Mouse (Mus musculus) CH12.LX (cell line): Measurements from ENCODE around the gene Rasgef1a. TPM values are rescaled to one million over a fixed set of nuclear protein-coding genes. Genes with fewer than 3 reads are reported as not detected.

Source experiments
- DNase-seq: peaks from one replicate; pipeline ENCODE4 v3.0.0-alpha.2; 2013; ENCODE audit errors: extremely low read depth
- H3K27ac ChIP-seq: 2 replicates; pipeline ENCODE4 v1.5.1; 2012; ENCODE audit warnings: low read depth, mild to moderate bottlenecking, control low read depth, moderate library complexity; ENCODE audit not compliant: insufficient read depth
- H3K27me3 ChIP-seq: replicated peaks from 2 replicates; pipeline ENCODE3; 2012; ENCODE audit warnings: inconsistent platforms
- H3K36me3 ChIP-seq, 2 experiments: replicated peaks in 1 of 2; 2 replicates each; pipeline versions ENCODE3 to v1.6.1; 2012; ENCODE audit warnings: inconsistent platforms in 1 of 2, low read length in 1 of 2, mild to moderate bottlenecking in 1 of 2, mixed read lengths in 1 of 2, moderate library complexity in 1 of 2; ENCODE audit not compliant: control insufficient read depth in 1 of 2, insufficient read depth in 1 of 2
- H3K4me1 ChIP-seq, 2 experiments: 2 replicates each; pipeline ENCODE4 v1.6.1; 2012; ENCODE audit warnings: inconsistent platforms in 1 of 2, moderate library complexity in 1 of 2; ENCODE audit not compliant: insufficient read depth in 2 of 2, control insufficient read depth in 1 of 2
- H3K4me2 ChIP-seq: 2 replicates; pipeline ENCODE4 v1.6.1; 2012; ENCODE audit warnings: low read depth, mild to moderate bottlenecking, control low read depth; ENCODE audit not compliant: poor library complexity, insufficient read depth, severe bottlenecking
- H3K4me3 ChIP-seq, 3 experiments: fragments of 150-350 bp in 1 of 3; sonication (generic) in 1 of 3; replicated peaks in 1 of 3; 2 replicates each; pipeline versions ENCODE3 to v1.5.1; 2011 to 2012; ENCODE audit warnings: low read depth in 2 of 3, low read length in 2 of 3, mild to moderate bottlenecking in 2 of 3, moderate library complexity in 2 of 3, control low read depth in 1 of 3, improper control_type of control experiment in 1 of 3, inconsistent platforms in 1 of 3, mixed read lengths in 1 of 3; ENCODE audit not compliant: poor library complexity in 1 of 3
- H3K79me2 ChIP-seq: replicated peaks from 2 replicates; pipeline ENCODE4 v1.6.1; 2012; ENCODE audit warnings: mild to moderate bottlenecking, moderate library complexity; ENCODE audit not compliant: control insufficient read depth, poor library complexity, insufficient read depth, severe bottlenecking; ENCODE audit errors: extremely low read depth
- H3K9ac ChIP-seq: 2 replicates; pipeline ENCODE4 v1.6.1; 2012; ENCODE audit warnings: low read depth, mild to moderate bottlenecking, control low read depth, moderate library complexity; ENCODE audit not compliant: insufficient read depth
- H3K9me3 ChIP-seq: replicated peaks from 2 replicates; pipeline ENCODE3; 2012; ENCODE audit warnings: low read length, inconsistent platforms, mixed read lengths
- CHD1 ChIP-seq: IDR thresholded peaks from 2 replicates; pipeline ENCODE4 v1.6.1; 2012; ENCODE audit warnings: low read depth, low read length, improper control_type of control experiment, inconsistent platforms
- E2F4 ChIP-seq: IDR thresholded peaks from 2 replicates; pipeline ENCODE4 v1.6.1; 2011; ENCODE audit warnings: low read depth, low read length, improper control_type of control experiment; ENCODE audit not compliant: insufficient replicate concordance
- ELF1 ChIP-seq: IDR thresholded peaks from 2 replicates; pipeline ENCODE4 v1.6.1; 2014; ENCODE audit warnings: low read depth, mild to moderate bottlenecking, inconsistent platforms, low read length, improper control_type of control experiment
- EP300 ChIP-seq: IDR thresholded peaks from 2 replicates; pipeline ENCODE4 v1.6.1; 2011; ENCODE audit warnings: low read length, improper control_type of control experiment
- HCFC1 ChIP-seq: IDR thresholded peaks from 2 replicates; pipeline ENCODE4 v1.6.1; 2012; ENCODE audit warnings: low read depth, mild to moderate bottlenecking, inconsistent platforms, low read length, improper control_type of control experiment
- MAZ ChIP-seq: IDR thresholded peaks from 2 replicates; pipeline ENCODE4 v1.6.1; 2012; ENCODE audit warnings: low read depth, mild to moderate bottlenecking, inconsistent platforms, low read length, improper control_type of control experiment, moderate library complexity
- MYC ChIP-seq: IDR thresholded peaks from 2 replicates; pipeline ENCODE4 v1.6.1; 2011; ENCODE audit warnings: low read depth, mild to moderate bottlenecking, improper control_type of control experiment, low read length
- NELFE ChIP-seq: IDR thresholded peaks from 2 replicates; pipeline ENCODE4 v1.6.1; 2011; ENCODE audit warnings: low read depth, low read length, improper control_type of control experiment
- RAD21 ChIP-seq: IDR thresholded peaks from 2 replicates; pipeline ENCODE4 v1.6.1; 2011; ENCODE audit warnings: low read depth, mild to moderate bottlenecking, low read length, improper control_type of control experiment, moderate library complexity
- SIN3A ChIP-seq: IDR thresholded peaks from 2 replicates; pipeline ENCODE4 v1.6.1; 2012; ENCODE audit warnings: low read length, improper control_type of control experiment, inconsistent platforms
- TBP ChIP-seq: conservative IDR thresholded peaks from 2 replicates; pipeline ENCODE4 v1.6.1; 2011; ENCODE audit warnings: low read depth, low read length, improper control_type of control experiment
- USF1 ChIP-seq: IDR thresholded peaks from 2 replicates; pipeline ENCODE4 v1.6.1; 2014; ENCODE audit warnings: low read depth, mild to moderate bottlenecking, inconsistent platforms, low read length, improper control_type of control experiment
- USF2 ChIP-seq: conservative IDR thresholded peaks from 2 replicates; pipeline ENCODE4 v1.6.1; 2011; ENCODE audit warnings: low read depth, low read length, improper control_type of control experiment
- ZMIZ1 ChIP-seq: IDR thresholded peaks from 2 replicates; pipeline ENCODE4 v1.6.1; 2012; ENCODE audit warnings: low read depth, mild to moderate bottlenecking, inconsistent platforms, low read length, improper control_type of control experiment
- ZNF384 ChIP-seq: IDR thresholded peaks from 2 replicates; pipeline ENCODE4 v1.6.1; 2012; ENCODE audit warnings: low read depth, low read length, improper control_type of control experiment, inconsistent platforms
- dilution Hi-C: fragments of 300-500 bp; cut with MboI; formaldehyde crosslinking; loops from 2 replicates; pipeline ENCODE4 v1.14.3; 2020; ENCODE audit warnings: low sequenced_read_pairs; ENCODE audit not compliant: extremely low pct_unique_long_range_greater_than_20kb, extremely low pct_ligation_motif_present
- in situ Hi-C: fragments of 300-500 bp; cut with MboI; formaldehyde crosslinking; loops from 3 replicates; pipeline ENCODE4 v1.14.3; 2019; ENCODE audit warnings: low sequenced_read_pairs, low pct_ligation_motif_present, low pct_unique_long_range_greater_than_20kb, mixed read lengths
- polyA plus RNA-seq: library from polyadenylated mRNA; unstranded; fragments of >175 nt; gene quantifications from 2 replicates; pipeline ENCODE4 v1.2.1, GENCODE M21; 2012; ENCODE audit warnings: low read depth; ENCODE audit not compliant: insufficient read length
- total RNA-seq, 2 experiments: library from RNA; depleted of rRNA; stranded (reverse); fragments of 300-350 nt in 1 of 2; fragments of >200 nt in 1 of 2; gene quantifications; 2 replicates each; pipeline ENCODE4 v1.2.3; 2012 to 2014

The Rasgef1a gene
- total and polyA plus RNA-seq, 3 experiments, result 0.13 TPM; not detected in 2

DNA sequence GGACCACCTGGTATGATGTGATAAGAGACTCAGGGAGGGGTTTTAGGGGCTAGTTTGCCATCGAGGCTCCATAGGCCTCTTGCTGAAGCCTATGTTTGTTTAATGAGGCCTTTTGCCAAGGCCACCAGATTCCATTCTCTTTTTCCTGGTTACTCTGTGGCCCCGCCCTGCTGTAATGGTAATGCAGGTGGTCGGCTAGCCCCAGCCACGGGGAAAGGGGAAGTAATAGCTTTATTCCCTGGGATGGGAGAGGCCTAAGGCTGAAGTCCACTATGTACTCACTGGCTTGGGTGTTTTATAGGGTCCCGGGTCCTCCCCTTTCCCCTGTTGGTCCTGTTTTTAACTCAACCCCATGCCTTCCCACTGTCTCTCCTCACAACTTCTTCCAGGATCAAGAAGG, 25.6 kb downstream of the Rasgef1a start:
- Histone ChIP-seq H3K4me2 (no peak overlapping the region), H3K27me3 (peaks cover 76% of the 10 kb centered on the region), H3K36me3 (no peaks in the 10 kb centered on the region), H3K4me3 (no peak overlapping the region), H3K9me3 (peaks cover 3% of the 10 kb centered on the region), H3K27ac (no peak overlapping the region), H3K79me2 (no peaks in the 10 kb centered on the region), H3K9ac (no peak overlapping the region), H3K4me1 (no peaks in the 10 kb centered on the region)
- TF ChIP-seq EP300 (no peak), USF2 (no peak), TBP (no peak), MAZ (no peak), RAD21 (no peak)
- DNase-seq, result no peak
- in situ Hi-C loops, result no loop called here
- dilution Hi-C loops, result no loop called here

DNA sequence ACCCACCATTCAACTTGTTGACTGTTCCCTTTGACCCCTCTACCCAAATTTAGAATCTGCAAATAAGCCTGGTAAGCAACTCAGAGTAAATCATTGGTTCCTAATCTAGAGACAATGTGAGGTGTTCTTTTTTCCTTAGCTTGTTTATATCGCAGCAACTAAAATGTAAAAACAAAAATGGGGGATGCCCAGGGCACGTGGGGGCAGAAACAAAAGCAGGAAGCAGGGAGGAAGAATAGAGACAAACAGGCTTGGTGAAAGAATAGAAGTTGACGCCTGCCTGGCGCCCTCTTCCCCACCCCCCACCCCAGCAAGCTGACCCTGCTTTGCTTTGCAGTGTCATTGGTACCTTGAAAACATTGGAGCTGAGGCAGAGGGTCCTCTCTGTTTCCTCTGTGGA, 33.9 kb downstream of the Rasgef1a start:
- dilution Hi-C loops, result no loop called here
- TF ChIP-seq CHD1 (no peak), ZNF384 (no peak)
- H3K27ac ChIP-seq, result no peak overlapping the region

DNA sequence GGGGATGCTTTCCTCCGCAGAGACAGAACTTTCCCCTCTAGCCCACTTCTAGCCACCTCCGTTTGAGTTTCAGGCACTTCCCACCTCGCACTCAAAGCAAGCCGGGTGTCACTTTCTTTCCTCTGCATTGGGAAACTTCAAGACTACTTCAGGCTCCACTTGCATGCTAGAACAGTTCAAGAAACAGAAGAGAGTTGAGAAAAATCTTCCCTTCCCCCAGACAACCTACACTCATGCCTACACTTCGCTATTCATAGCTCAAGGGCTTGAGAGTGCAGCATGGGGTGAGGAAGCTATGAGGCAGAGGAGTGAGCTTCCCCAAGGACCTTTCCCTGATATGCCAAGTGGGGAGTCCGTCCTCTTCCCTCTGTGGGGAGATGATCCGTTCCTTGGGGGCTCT, 34.7 kb downstream of the Rasgef1a start:
- Histone ChIP-seq H3K4me2 (no peak overlapping the region), H3K4me3 (no peak overlapping the region), H3K4me1 (no peaks in the 10 kb centered on the region), H3K79me2 (no peaks in the 10 kb centered on the region), H3K36me3 (no peaks in the 10 kb centered on the region)
- in situ Hi-C loops, result no loop called here
- dilution Hi-C loops, result no loop called here
- TF ChIP-seq ELF1, result no peak
- TF ChIP-seq RAD21, result no peak
- TF ChIP-seq NELFE, result no peak
- TF ChIP-seq ZMIZ1, result no peak
- no peak for TF ChIP-seq MYC
- no peak for TF ChIP-seq HCFC1
- no peak for TF ChIP-seq USF1
- no peak for TF ChIP-seq E2F4
- no peak for TF ChIP-seq SIN3A
- TF ChIP-seq, all 38 proteins: peak for 0
- DNase-seq, result no peak
- H3K27ac ChIP-seq, result no peak overlapping the region
- peaks cover 4% of the 10 kb centered on the region for H3K9me3 ChIP-seq
- peaks cover 74% of the 10 kb centered on the region for H3K27me3 ChIP-seq
- no peak overlapping the region for H3K9ac ChIP-seq

More for the DNA sequence above, 33.9 kb downstream of the Rasgef1a start:
- H3K9me3 ChIP-seq, result peaks cover 4% of the 10 kb centered on the region
- no peaks in the 10 kb centered on the region for H3K4me1 ChIP-seq
- H3K4me3 ChIP-seq, result no peak overlapping the region
- no peaks in the 10 kb centered on the region for H3K36me3 ChIP-seq
- DNase-seq, result no peak
- no peak overlapping the region for H3K9ac ChIP-seq
- peaks cover 78% of the 10 kb centered on the region for H3K27me3 ChIP-seq
- in situ Hi-C loops, result no loop called here
- no peaks in the 10 kb centered on the region for H3K79me2 ChIP-seq
- H3K4me2 ChIP-seq, result no peak overlapping the region
